Mouse (Mus musculus) hindbrain, embryonic 13.5 days (tissue): ENCODE measurements around the gene Zfp143. TPM values are rescaled to one million over a fixed set of nuclear protein-coding genes. Genes with fewer than 3 reads are reported as not detected.

Source experiments
- ATAC-seq: fragments of 200-750 bp; cut with Nextera tagmentation; 2 replicates; pipeline ENCODE4 v1.8.0; 2017; ENCODE audit warnings: moderate TSS enrichment; ENCODE audit not compliant: low FRiP score
- H3K27ac ChIP-seq: fragments of 300-500 bp; sonication (generic); 2 replicates; pipeline ENCODE4 v1.5.1; 2015; ENCODE audit warnings: inconsistent platforms, mild to moderate bottlenecking, moderate library complexity
- H3K27me3 ChIP-seq: fragments of 300-500 bp; sonication (generic); 2 replicates; pipeline ENCODE4 v1.6.1; 2015; ENCODE audit warnings: mild to moderate bottlenecking, inconsistent platforms
- H3K36me3 ChIP-seq: fragments of 300-500 bp; sonication (generic); 2 replicates; pipeline ENCODE4 v1.6.1; 2015; ENCODE audit warnings: mild to moderate bottlenecking, inconsistent platforms
- H3K4me1 ChIP-seq: fragments of 300-500 bp; sonication (generic); replicated peaks from 2 replicates; pipeline ENCODE4 v1.6.1; 2015; ENCODE audit warnings: inconsistent platforms
- H3K4me2 ChIP-seq: fragments of 300-500 bp; sonication (generic); 2 replicates; pipeline ENCODE4 v1.6.1; 2015; ENCODE audit warnings: inconsistent platforms, mild to moderate bottlenecking, moderate library complexity
- H3K4me3 ChIP-seq: fragments of 300-500 bp; sonication (generic); 2 replicates; pipeline ENCODE4 v1.5.1; 2015; ENCODE audit warnings: mild to moderate bottlenecking, inconsistent platforms
- H3K9ac ChIP-seq: fragments of 300-500 bp; sonication (generic); 2 replicates; pipeline ENCODE4 v1.6.1; 2015; ENCODE audit warnings: mild to moderate bottlenecking, inconsistent platforms
- H3K9me3 ChIP-seq: fragments of 300-500 bp; sonication (generic); 2 replicates; pipeline ENCODE4 v1.6.1; 2016; ENCODE audit warnings: inconsistent platforms
- WGBS: fragments of 180-500 bp; shearing (Covaris S2); methylation state at CpG from one replicate; pipeline ENCODE4 v1.1.7; 2015; 5-methylcytosine and 5-hydroxymethylcytosine counted together
- polyA plus RNA-seq: library from polyadenylated mRNA; unstranded; fragments of >200 nt; fragmentation: Nextera tagmentation; extraction: Ambion mirVana; gene quantifications from 2 replicates; pipeline ENCODE4 v1.2.1, GENCODE M21; 2015

Zfp143 gene
- polyA plus RNA-seq, 1 experiment from 2014 or later = 19.9 TPM

DNA sequence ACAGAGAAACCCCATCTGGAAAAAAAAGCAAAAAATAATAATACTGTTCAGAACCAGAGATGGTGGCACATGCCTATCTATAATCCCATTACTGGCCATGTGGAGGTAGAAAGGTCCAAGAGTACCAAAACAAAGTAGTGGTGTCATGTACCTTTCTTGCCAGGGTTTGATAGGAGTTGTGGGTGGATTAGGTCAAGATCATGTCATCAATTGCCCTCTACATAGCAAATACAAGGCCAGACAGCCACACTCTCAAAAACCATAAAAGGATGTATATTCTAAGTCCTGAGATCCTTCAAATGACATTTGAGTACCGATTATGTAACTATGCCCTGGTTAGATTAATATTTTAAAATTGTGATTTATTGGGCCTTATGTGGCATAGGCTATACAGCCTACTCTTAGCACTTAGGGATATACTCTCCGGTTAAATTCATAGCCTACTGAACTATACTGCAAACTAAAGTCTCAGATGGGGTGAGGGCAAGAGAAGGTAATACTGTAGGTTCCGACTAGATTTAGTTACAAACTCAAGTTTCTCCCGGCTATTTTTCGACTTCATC, 830 bp upstream of the Zfp143 start:
- ATAC-seq = no peak
- 19% methylated on average over 5 of the region's 5 CpGs for WGBS

DNA sequence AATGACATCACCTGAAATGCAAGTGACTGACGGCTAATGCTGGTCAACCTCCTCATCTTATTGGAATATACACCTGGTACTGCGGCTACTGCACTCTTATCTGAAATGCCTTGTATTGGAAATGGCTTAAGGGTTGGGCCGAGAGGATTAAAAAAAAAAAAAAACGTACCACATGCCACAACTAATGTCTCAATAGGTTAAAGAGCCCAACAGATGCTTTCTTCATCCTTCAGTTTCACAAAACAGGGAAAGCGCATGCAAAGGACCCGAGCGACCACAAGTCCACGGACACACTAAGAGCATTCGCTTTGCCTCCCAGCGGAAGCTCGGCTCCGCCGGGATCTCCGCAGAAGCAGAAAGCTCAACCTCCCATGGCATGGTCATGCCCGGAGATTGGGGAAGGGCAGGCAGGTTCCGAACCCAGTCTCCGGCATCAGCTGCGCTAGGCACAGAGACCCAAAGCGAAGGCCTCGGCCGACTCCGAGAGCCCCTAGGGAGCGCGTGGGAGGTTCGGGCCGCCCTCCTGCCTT, 283 bp upstream of the Zfp143 start:
- Histone ChIP-seq H3K27ac (peak overlapping the region; percentile 100), H3K27me3 (no peaks in the 10 kb centered on the region), H3K4me2 (peak overlapping the region; percentile 75), H3K36me3 (peaks cover 15% of the 10 kb centered on the region), H3K4me3 (peak overlapping the region; percentile 77), H3K9me3 (no peaks in the 10 kb centered on the region), H3K9ac (peak overlapping the region; percentile 96), H3K4me1 (peaks cover 17% of the 10 kb centered on the region)
- peak; percentile 39; the same call in 1 of the 2 replicates for ATAC-seq
- 1% methylated on average over 26 of the region's 26 CpGs for WGBS

More for the DNA sequence above, 830 bp upstream of the Zfp143 start:
- H3K36me3 ChIP-seq = peaks cover 16% of the 10 kb centered on the region
- no peaks in the 10 kb centered on the region for H3K9me3 ChIP-seq
- peaks cover 17% of the 10 kb centered on the region for H3K4me1 ChIP-seq
- H3K27ac ChIP-seq = peak overlapping the region; percentile 100
- no peaks in the 10 kb centered on the region for H3K27me3 ChIP-seq
- H3K4me2 ChIP-seq = peak overlapping the region; percentile 75
- H3K9ac ChIP-seq = peak overlapping the region; percentile 96
- H3K4me3 ChIP-seq = peak overlapping the region; percentile 77

DNA sequence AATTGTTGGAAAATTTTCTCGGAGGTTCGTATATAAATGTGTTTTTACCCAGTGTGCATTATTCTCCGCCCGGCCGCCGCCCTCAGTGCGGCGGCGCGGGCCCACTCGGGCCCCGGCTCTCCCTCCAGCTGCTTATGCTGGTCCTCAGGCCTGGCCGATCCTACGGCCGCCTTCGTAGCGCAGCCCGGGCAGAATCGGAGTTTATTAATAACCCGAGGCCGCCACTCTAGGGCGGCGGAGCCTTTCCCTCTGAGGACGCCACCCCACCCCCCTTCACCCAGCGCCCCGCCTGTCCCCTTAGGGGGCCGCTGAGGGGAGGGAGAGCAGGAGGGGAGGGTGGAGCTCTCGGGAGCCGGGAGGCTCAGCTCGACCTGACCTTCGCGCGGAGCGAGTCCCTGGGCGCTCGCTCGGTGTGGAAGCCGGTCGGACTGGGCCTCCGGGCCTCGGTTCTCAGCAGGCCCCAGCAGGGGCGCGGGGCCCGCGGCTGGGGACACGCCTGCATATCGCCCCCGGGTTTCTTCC, 796 bp downstream of the Zfp143 start:
- no peak for ATAC-seq
- Histone ChIP-seq H3K9me3 (no peaks in the 10 kb centered on the region), H3K36me3 (peaks cover 12% of the 10 kb centered on the region; the same call in 1 of the 2 replicates), H3K4me1 (peaks cover 17% of the 10 kb centered on the region), H3K4me2 (peak overlapping the region; percentile 59), H3K27me3 (no peaks in the 10 kb centered on the region), H3K9ac (peak overlapping the region; percentile 98), H3K27ac (peak overlapping the region; percentile 100), H3K4me3 (peak overlapping the region; percentile 72)
- WGBS = under 1% methylated on average over 47 of the region's 48 CpGs

DNA sequence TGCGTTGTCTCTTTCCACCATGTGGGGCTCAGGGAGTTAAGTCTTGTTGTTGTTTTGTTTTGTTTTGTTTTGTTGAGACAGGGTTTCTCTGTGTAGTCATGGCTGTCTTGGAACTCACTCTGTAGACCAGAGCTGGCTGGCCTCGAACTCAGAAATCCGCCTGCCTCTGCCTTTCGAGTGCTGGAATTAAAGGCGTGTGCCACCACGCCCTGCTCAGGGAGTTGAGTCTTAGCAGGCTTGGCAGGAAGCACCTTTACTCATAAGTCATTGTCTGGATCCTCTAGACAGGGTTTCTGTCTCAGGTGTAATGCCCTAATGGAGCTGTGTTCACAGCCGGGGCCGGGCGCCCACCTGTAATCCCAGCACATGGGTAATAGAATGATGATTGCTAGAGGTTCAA, 2.7 kb downstream of the Zfp143 start:
- no peak overlapping the region for H3K4me2 ChIP-seq
- peaks cover 17% of the 10 kb centered on the region for H3K4me1 ChIP-seq
- 98% methylated on average over 9 of the region's 9 CpGs for WGBS
- no peak overlapping the region for H3K4me3 ChIP-seq
- H3K36me3 ChIP-seq = peaks cover 19% of the 10 kb centered on the region
- H3K27me3 ChIP-seq = no peaks in the 10 kb centered on the region
- H3K9me3 ChIP-seq = no peaks in the 10 kb centered on the region
- ATAC-seq = no peak
- H3K27ac ChIP-seq = no peak overlapping the region
- H3K9ac ChIP-seq = no peak overlapping the region

DNA sequence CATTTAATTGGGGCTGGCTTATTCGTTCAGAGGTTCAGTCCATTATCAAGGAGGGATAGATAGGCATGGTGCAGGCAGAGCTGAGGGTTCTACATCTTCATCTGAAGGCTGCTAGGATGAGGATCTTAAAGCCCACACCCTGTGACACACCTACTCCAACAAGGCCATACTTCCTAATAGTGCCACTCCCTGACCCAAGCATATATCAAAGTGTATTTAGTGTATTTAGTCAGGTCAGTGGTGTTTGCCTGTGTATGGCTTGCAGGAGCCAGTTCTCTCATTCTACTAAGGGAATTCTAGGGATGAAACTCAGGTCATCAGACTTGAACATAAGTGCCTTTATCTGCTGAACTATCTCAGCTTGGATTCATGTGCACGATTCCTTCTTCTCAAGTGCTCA, 8.1 kb downstream of the Zfp143 start:
- no peak overlapping the region for H3K27ac ChIP-seq
- 94% methylated on average over 2 of the region's 2 CpGs for WGBS
- peaks cover 51% of the 10 kb centered on the region for H3K36me3 ChIP-seq
- no peak for ATAC-seq
- H3K4me3 ChIP-seq = no peak overlapping the region
- H3K27me3 ChIP-seq = no peaks in the 10 kb centered on the region
- H3K4me2 ChIP-seq = no peak overlapping the region
- no peaks in the 10 kb centered on the region for H3K4me1 ChIP-seq
- no peaks in the 10 kb centered on the region for H3K9me3 ChIP-seq
- H3K9ac ChIP-seq = no peak overlapping the region

DNA sequence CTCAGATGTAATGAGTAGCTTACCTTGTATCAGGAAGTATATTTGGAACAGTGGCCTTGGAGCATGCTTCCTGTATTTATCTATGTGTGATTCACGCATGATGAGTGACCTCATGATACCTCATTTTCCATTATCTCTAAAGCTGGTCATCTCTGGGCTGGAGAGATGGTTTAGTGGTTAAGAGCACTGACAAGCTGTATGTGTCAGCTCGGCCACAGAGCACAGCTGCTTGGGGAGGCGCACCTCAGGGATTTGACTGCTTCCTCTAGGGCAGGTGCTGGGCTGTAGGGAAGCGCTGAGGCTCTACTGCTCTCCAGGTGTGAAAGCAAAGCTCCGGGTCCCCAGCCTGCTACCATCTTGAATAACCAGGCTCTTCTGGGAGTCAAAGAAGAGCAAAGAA, 17.2 kb downstream of the Zfp143 start:
- 96% methylated on average over 5 of the region's 5 CpGs for WGBS
- ATAC-seq = no peak
- no peak overlapping the region for H3K27ac ChIP-seq
- H3K4me1 ChIP-seq = 0 out of 2 replicates have a peak, but pooled peaks cover under 1% of the 10 kb centered on the region
- no peaks in the 10 kb centered on the region for H3K9me3 ChIP-seq
- H3K27me3 ChIP-seq = no peaks in the 10 kb centered on the region
- H3K9ac ChIP-seq = no peak overlapping the region
- H3K4me3 ChIP-seq = no peak overlapping the region
- H3K36me3 ChIP-seq = peaks cover 95% of the 10 kb centered on the region
- no peak overlapping the region for H3K4me2 ChIP-seq

DNA sequence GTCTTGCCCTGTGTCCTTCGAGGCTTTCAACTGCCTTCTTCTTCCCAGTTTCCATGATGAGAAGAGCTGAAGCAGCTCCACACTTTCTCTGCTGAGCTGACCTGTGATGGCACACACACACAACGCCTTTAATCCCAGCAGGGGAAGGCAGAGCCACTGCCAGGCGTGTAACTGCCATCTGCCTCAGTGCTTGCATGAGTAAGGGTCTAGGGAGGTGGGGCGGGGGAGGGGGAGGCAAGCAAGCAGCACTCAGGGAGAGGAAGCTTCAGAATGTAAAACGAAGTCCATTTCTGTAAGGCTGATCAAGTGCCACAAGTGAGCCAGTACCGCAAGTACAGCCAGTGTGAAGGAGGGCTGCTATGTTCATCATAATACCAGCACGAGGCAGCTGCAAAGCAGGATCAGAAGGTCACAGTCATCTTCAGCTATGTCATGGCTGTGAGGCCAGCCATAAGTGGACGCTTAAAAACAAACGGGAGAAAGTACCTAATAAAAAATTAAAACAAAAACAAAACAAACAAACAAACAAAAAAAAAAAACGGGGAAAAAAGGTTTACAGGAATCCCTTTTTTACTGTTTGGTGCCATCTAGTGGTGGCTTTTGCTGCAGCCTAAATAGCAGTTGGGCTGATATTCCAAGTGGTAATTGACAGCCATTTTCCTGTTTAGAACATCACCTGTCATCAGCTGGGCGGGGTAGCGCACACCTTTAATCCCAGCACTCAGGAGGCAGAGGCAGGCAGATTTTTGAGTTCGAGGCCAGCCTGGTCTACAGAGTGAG, 22.6 kb downstream of the Zfp143 start:
- ATAC-seq = no peak
- peaks cover 95% of the 10 kb centered on the region for H3K36me3 ChIP-seq
- no peaks in the 10 kb centered on the region for H3K27me3 ChIP-seq
- no peaks in the 10 kb centered on the region for H3K9me3 ChIP-seq
- no peak overlapping the region for H3K9ac ChIP-seq
- H3K4me3 ChIP-seq = no peak overlapping the region
- WGBS = 67% methylated on average over 13 of the region's 13 CpGs
- peak overlapping the region; percentile 67; the same call in 1 of the 2 replicates for H3K27ac ChIP-seq
- no peak overlapping the region for H3K4me2 ChIP-seq
- 0 out of 2 replicates have a peak, but pooled peaks cover 5% of the 10 kb centered on the region for H3K4me1 ChIP-seq

DNA sequence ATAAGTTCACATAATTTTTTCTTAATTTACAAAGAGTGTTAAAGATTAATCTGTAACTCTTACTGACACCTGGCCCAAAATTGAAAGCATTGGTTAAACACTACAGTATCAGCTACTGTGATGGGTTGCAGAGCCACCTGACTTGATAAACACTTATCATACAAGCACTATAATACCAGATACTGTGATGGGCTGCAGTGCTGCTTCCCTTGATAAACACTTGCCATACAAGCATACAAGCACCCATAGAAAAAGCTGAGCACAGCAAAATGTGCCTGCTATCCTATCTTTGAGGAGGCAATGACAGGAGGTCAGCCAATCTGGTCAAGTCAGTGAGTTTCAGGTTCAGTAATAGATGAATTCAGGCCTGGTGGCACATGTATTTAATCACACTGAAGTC, 24.2 kb downstream of the Zfp143 start:
- Histone ChIP-seq H3K9me3 (no peaks in the 10 kb centered on the region), H3K4me2 (no peak overlapping the region), H3K9ac (no peak overlapping the region), H3K27me3 (no peaks in the 10 kb centered on the region), H3K27ac (no peak overlapping the region), H3K4me3 (no peak overlapping the region), H3K4me1 (0 out of 2 replicates have a peak, but pooled peaks cover 5% of the 10 kb centered on the region), H3K36me3 (peaks cover 94% of the 10 kb centered on the region)
- no peak for ATAC-seq

DNA sequence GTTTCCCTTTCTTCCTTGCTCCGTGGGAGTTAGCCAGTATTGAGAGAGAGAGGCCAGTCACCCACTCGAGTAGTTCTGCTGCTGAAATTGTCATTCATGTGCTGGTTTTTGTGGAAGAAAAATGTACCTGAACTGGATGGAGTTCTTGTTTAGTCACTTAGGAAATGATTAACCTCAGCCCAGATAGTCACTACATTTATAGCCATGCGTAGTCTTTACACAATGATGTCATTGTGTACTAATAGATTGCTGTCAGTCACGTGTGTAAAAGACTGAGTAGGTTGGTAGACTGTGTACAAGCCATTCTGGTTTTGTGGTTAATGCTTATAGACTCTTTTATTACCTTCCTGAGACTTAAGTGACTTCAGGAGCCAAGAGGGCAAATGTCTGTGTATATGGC, 26.9 kb downstream of the Zfp143 start:
- H3K9me3 ChIP-seq = no peaks in the 10 kb centered on the region
- no peak for ATAC-seq
- H3K4me1 ChIP-seq = peaks cover 18% of the 10 kb centered on the region
- WGBS = 86% methylated on average over 4 of the region's 4 CpGs
- no peak overlapping the region for H3K4me3 ChIP-seq
- H3K27me3 ChIP-seq = no peaks in the 10 kb centered on the region
- H3K4me2 ChIP-seq = no peak overlapping the region
- peaks cover 84% of the 10 kb centered on the region for H3K36me3 ChIP-seq
- H3K27ac ChIP-seq = no peak overlapping the region
- H3K9ac ChIP-seq = no peak overlapping the region

DNA sequence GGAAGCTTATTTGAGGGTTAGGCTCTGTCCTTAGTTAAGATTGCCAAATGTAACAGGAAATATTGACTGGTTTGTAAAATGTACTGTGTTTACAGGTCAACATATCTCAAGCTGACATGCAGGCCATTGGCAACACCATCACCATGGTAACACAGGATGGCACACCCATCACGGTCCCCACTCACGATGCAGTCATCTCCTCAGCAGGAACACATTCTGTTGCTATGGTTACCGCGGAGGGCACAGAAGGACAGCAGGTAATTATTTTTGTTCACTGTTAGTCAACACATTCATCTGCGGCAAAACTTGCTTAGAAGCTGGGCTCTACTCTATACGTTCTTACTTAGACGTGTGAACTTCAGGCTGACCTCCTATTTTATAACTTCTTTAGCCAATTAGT, 30.7 kb downstream of the Zfp143 start:
- no peak overlapping the region for H3K27ac ChIP-seq
- H3K9ac ChIP-seq = no peak overlapping the region
- peaks cover 13% of the 10 kb centered on the region for H3K4me1 ChIP-seq
- WGBS = 51% methylated on average over 7 of the region's 7 CpGs
- H3K27me3 ChIP-seq = no peaks in the 10 kb centered on the region
- ATAC-seq = 0 out of 2 replicates have a peak, but pooled peaks have one; percentile 49
- no peak overlapping the region for H3K4me2 ChIP-seq
- no peaks in the 10 kb centered on the region for H3K9me3 ChIP-seq
- H3K36me3 ChIP-seq = peaks cover 81% of the 10 kb centered on the region
- H3K4me3 ChIP-seq = no peak overlapping the region

DNA sequence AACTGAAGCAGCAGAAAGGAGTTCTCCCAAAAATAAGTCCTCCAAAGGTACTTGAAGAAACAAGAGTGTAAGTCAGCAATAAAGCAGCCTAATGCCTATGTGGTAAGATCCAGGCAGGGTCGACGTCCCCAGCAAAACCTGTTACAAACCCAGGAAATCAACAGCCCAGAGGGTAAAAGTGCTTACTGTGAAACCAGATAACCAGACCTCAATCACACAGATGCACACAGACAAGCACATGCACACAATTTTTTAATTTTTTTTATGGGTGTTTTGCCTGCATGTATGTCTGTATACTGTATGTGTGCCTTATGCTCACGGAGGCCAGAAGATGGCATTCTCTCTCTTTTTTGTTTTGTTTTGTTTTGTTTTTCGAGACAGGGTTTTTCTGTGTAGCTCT, 35.3 kb downstream of the Zfp143 start:
- no peaks in the 10 kb centered on the region for H3K9me3 ChIP-seq
- no peaks in the 10 kb centered on the region for H3K27me3 ChIP-seq
- no peak for ATAC-seq
- peaks cover 10% of the 10 kb centered on the region for H3K4me1 ChIP-seq
- WGBS = 84% methylated on average over 4 of the region's 4 CpGs
- no peak overlapping the region for H3K4me2 ChIP-seq
- H3K27ac ChIP-seq = no peak overlapping the region
- H3K4me3 ChIP-seq = no peak overlapping the region
- H3K36me3 ChIP-seq = peaks cover 46% of the 10 kb centered on the region
- H3K9ac ChIP-seq = no peak overlapping the region

DNA sequence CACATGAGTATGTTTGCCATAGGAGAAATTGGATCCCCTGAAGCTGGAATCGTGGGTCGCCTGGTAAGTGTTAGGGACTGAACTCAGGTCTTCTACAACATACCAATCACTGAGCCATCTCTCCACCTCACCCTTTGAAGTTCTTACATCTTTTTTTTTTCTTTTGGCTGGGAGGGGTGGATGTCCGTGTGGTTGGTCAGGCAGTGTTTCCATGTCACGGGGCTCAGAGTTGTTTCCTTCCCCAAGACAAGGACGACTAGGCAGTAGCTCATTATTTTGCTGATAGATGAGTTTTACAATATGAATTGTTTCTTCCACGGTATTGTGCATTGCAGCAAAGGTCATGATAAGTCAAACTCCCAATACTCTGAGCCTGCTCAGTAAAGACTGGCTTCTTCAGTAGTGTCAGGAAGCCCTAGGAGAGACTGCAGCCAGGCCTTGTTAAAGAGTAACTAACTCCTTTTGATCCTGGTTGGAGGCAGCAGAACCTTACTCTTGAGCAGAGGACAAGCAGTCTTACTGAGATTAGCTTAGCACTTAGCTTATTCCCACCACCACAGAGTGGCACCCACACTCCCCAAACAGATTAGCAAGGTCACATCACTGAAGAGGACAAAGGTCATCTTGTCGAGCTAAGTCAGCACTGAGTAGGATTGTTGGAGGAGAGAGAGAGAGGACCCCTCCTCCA, 36.2 kb downstream of the Zfp143 start:
- H3K27me3 ChIP-seq = no peaks in the 10 kb centered on the region
- no peak overlapping the region for H3K4me3 ChIP-seq
- ATAC-seq = no peak
- 0 out of 2 replicates have a peak, but pooled peaks cover under 1% of the 10 kb centered on the region for H3K4me1 ChIP-seq
- no peak overlapping the region for H3K4me2 ChIP-seq
- H3K9me3 ChIP-seq = no peaks in the 10 kb centered on the region
- H3K27ac ChIP-seq = no peak overlapping the region
- no peak overlapping the region for H3K9ac ChIP-seq
- whole genome bisulfite sequencing = 55% methylated on average over 7 of the region's 7 CpGs
- peaks cover 39% of the 10 kb centered on the region for H3K36me3 ChIP-seq
